8 mouse cellular contexts compared by ENCODE assay signal in genomic region chr17:72604610-72604980, GRCm38 (mm10). TPM values are rescaled to one million over a fixed set of nuclear protein-coding genes. Genes with fewer than 3 reads are reported as not detected.
DNase-seq lines count a peak whose midpoint lies in the region.

Alk (minus strand) TSS chr17:72604627.

- peak; percentile 58 for DNase-seq in adrenal gland, adult 8-10 months
- peak; percentile 90 for DNase-seq in embryo, embryonic 9.5 days (ENCODE audit: extremely low spot score)
- DNase-seq in heart, adult 18-20 months: peak; percentile 57 to 71
- peak; percentile 85 for DNase-seq in kidney, adult 11 months
- peak; percentile 83 to 88 for DNase-seq in left cerebral cortex, postnatal 36 days (ENCODE audit: low spot score in 2 of 2)
- DNase-seq in mesoderm, embryonic 11.5 days (ENCODE audit: low read depth, low spot score): peak; percentile 94
- DNase-seq in right cerebral cortex, postnatal 36 days (ENCODE audit: low spot score in 2 of 2): peak; percentile 88 to 92
- DNase-seq in urinary bladder, postnatal 4 days (ENCODE audit: low spot score in 2 of 2): peak; percentile 70 to 83

- intact Hi-C loops in left cerebral cortex, postnatal 36 days (cut with DNase I): loop anchor here (5.0 to 10.0 kb wide), 2 partner anchors 640 to 942 kb away; no protein-coding TSS in a partner anchor

RNA-seq across cellular contexts. Expression of gene Alk, which starts in this region (rescaled TPM):
- under 1 TPM in 2 of 4 experiments, not detected in 2; 0.05 to 0.09 TPM for total RNA-seq in adrenal gland, adult 8-10 months (2022)
- not detected for total RNA-seq in heart, adult 18-20 months (2021)
- total RNA-seq in left cerebral cortex, postnatal 36 days (2021): 10 to 100 TPM in 1 of 2 experiments, 1 to 10 TPM in 1; 7.6 to 10.1 TPM

Comparison
In these comparisons a context has a peak if more than half of its experiments do, and no peak if none do; other contexts are left out.
1. Peak in every context shown above with its lines: DNase-seq.
2. RNA of gene Alk (total RNA-seq): 7.6 to 10.1 TPM in left cerebral cortex, postnatal 36 days; 0.05 to 0.09 TPM in adrenal gland, adult 8-10 months and not detected in heart, adult 18-20 months; every median in the first group is over 4 times any median in the second.
3. Peak in DNase-seq in adrenal gland, adult 8-10 months; RNA of the gene not detected or under 1 TPM.
4. Peak in DNase-seq in heart, adult 18-20 months; RNA of the gene not detected or under 1 TPM.